Mouse (Mus musculus) forebrain, embryonic 14.5 days (tissue): ENCODE results near the gene Nrbf2. TPM values are rescaled to one million over a fixed set of nuclear protein-coding genes. Genes with fewer than 3 reads are reported as not detected.
A peak's percentile ranks its signal among the peaks of the same experiment; 100 is the strongest.

ENCODE experiments used
- ATAC-seq: fragments of 200-750 bp; cut with Nextera tagmentation; 2 replicates; pipeline ENCODE4 v1.8.0; 2017; ENCODE audit warnings: mild to moderate bottlenecking, moderate library complexity
- DNase-seq: peaks from one replicate; pipeline ENCODE4 v3.0.0-alpha.2; 2015; ENCODE audit warnings: low spot score
- H3K27ac ChIP-seq: fragments of 300-500 bp; sonication (generic); 2 replicates; pipeline ENCODE4 v1.5.1; 2014; ENCODE audit warnings: low read depth, mild to moderate bottlenecking, control low read depth, low read length, moderate library complexity
- H3K27me3 ChIP-seq: fragments of 300-500 bp; sonication (generic); replicated peaks from 2 replicates; pipeline ENCODE4 v1.6.1; 2014; ENCODE audit warnings: low read length, control low read depth, mixed read lengths; ENCODE audit not compliant: control insufficient read depth, insufficient read depth
- H3K36me3 ChIP-seq: fragments of 300-500 bp; sonication (generic); 2 replicates; pipeline ENCODE4 v1.6.1; 2014; ENCODE audit warnings: low read length, control low read depth; ENCODE audit not compliant: control insufficient read depth, insufficient read depth
- H3K4me1 ChIP-seq: fragments of 300-500 bp; sonication (generic); 2 replicates; pipeline ENCODE4 v1.6.1; 2014; ENCODE audit warnings: antibody characterized with exemption, low read length, control low read depth; ENCODE audit not compliant: control insufficient read depth, insufficient read depth
- H3K4me2 ChIP-seq: fragments of 300-500 bp; sonication (generic); 2 replicates; pipeline ENCODE4 v1.6.1; 2014; ENCODE audit warnings: mild to moderate bottlenecking, control low read depth, low read length
- H3K4me3 ChIP-seq: fragments of 300-500 bp; sonication (generic); 2 replicates; pipeline ENCODE4 v1.5.1; 2014; ENCODE audit warnings: low read depth, low read length, control low read depth
- H3K9ac ChIP-seq: fragments of 300-500 bp; sonication (generic); 2 replicates; pipeline ENCODE4 v1.6.1; 2014; ENCODE audit warnings: mild to moderate bottlenecking, low read length, control low read depth, moderate library complexity
- H3K9me3 ChIP-seq: fragments of 300-500 bp; sonication (generic); replicated peaks from 2 replicates; pipeline ENCODE4 v1.6.1; 2016; ENCODE audit warnings: low read length, control low read depth, mixed read lengths; ENCODE audit not compliant: control insufficient read depth
- WGBS: fragments of 180-500 bp; shearing (Covaris S2); extraction: QIAGEN DNeasy Blood & Tissue Kit; methylation state at CpG from one replicate; pipeline ENCODE4 v1.1.7; 2014; 5-methylcytosine and 5-hydroxymethylcytosine counted together
- polyA plus RNA-seq: library from polyadenylated mRNA; unstranded; fragments of >200 nt; fragmentation: Nextera tagmentation; extraction: Ambion mirVana; gene quantifications from 2 replicates; pipeline ENCODE4 v1.2.1, GENCODE M21; 2014

Gene Nrbf2
- polyA plus RNA-seq, 1 experiment from 2014 or later = 41.7 TPM

- Histone ChIP-seq H3K4me3 (no peak overlapping the region), H3K36me3 (peaks cover 33% of the 10 kb centered on the region), H3K27me3 (no peaks in the 10 kb centered on the region), H3K4me1 (no peaks in the 10 kb centered on the region; the same call in 1 of the 2 replicates), H3K4me2 (no peak overlapping the region), H3K27ac (no peak overlapping the region), H3K9ac (no peak overlapping the region), H3K9me3 (no peaks in the 10 kb centered on the region)
- peak; percentile 48 for DNase-seq
- WGBS = 87% methylated on average over 3 of the region's 3 CpGs
- no peak for ATAC-seq
Measured at GRCm38 (mm10) chr10:67216872-67217271, 68.2 kb downstream of the Nrbf2 start.

Other genes starting within 250 kb of the Nrbf2 start
- gene Jmjd1c, start 189.2 kb downstream of the Nrbf2 start, polyA plus RNA-seq = 35.1 and 42.9 TPM in 2 replicates
- 26.7 and 28.6 TPM in 2 replicates for gene Reep3, start 188.4 kb downstream of the Nrbf2 start, polyA plus RNA-seq